Mouse (Mus musculus): ENCODE measurements around the gene Rara. TPM values are rescaled to one million over a fixed set of nuclear protein-coding genes. Genes with fewer than 3 reads are reported as not detected.

Gene Rara
- polyA plus RNA-seq, 1 experiment from 2014 or later = 14.8 TPM

GRCm38 (mm10) chr11:98953835-98954320 is 26.3 kb downstream of the Rara start:
- Histone ChIP-seq H3K4me3 (ENCODE audit: low read depth, low read length) (no peak overlapping the region), H3K36me3 (ENCODE audit: control insufficient read depth, insufficient read depth, low read length) (no peaks in the 10 kb centered on the region), H3K4me2 (peak overlapping the region; percentile 27; the same call in 1 of the 2 replicates), H3K4me1 (ENCODE audit: control insufficient read depth, insufficient read depth, low read length) (peaks cover 26% of the 10 kb centered on the region), H3K9ac (ENCODE audit: low read length) (peak overlapping the region; percentile 9; the same call in 1 of the 2 replicates), H3K27ac (ENCODE audit: low read depth, low read length) (no peak overlapping the region; the same call in 1 of the 2 replicates), H3K27me3 (ENCODE audit: control insufficient read depth, insufficient read depth, low read length) (no peaks in the 10 kb centered on the region), H3K9me3 (ENCODE audit: control insufficient read depth, low read length) (no peaks in the 10 kb centered on the region)
- 31% methylated on average over 13 of the region's 13 CpGs for whole genome bisulfite sequencing
- DNase-seq (ENCODE audit: low spot score, missing footprints) = no peak
- peak; percentile 14; the same call in 1 of the 2 replicates for ATAC-seq (ENCODE audit: low FRiP score)

- peak overlapping the region; percentile 30; the same call in 1 of the 2 replicates for H3K9ac ChIP-seq (ENCODE audit: low read length)
- WGBS = 8% methylated on average over 10 of the region's 10 CpGs
- no peak overlapping the region; the same call in 1 of the 2 replicates for H3K27ac ChIP-seq (ENCODE audit: low read depth, low read length)
- DNase-seq (ENCODE audit: low spot score, missing footprints) = peak; percentile 97
- peak; percentile 70 for ATAC-seq (ENCODE audit: low FRiP score)
- no peaks in the 10 kb centered on the region for H3K9me3 ChIP-seq (ENCODE audit: control insufficient read depth, low read length)
- no peaks in the 10 kb centered on the region for H3K36me3 ChIP-seq (ENCODE audit: control insufficient read depth, insufficient read depth, low read length)
- peaks cover 31% of the 10 kb centered on the region for H3K4me1 ChIP-seq (ENCODE audit: control insufficient read depth, insufficient read depth, low read length)
- H3K4me2 ChIP-seq = peak overlapping the region; percentile 27; the same call in 1 of the 2 replicates
- H3K4me3 ChIP-seq (ENCODE audit: low read depth, low read length) = no peak overlapping the region
- H3K27me3 ChIP-seq (ENCODE audit: control insufficient read depth, insufficient read depth, low read length) = no peaks in the 10 kb centered on the region
Observed at GRCm38 (mm10) chr11:98954373-98954772, 26.8 kb downstream of the Rara start.

- Histone ChIP-seq H3K4me2 (no peak overlapping the region; the same call in 1 of the 2 replicates), H3K27ac (ENCODE audit: low read depth, low read length) (peak overlapping the region; percentile 57; the same call in 1 of the 2 replicates), H3K9ac (ENCODE audit: low read length) (peak overlapping the region; percentile 30; the same call in 1 of the 2 replicates), H3K36me3 (ENCODE audit: control insufficient read depth, insufficient read depth, low read length) (no peaks in the 10 kb centered on the region), H3K4me1 (ENCODE audit: control insufficient read depth, insufficient read depth, low read length) (peaks cover 37% of the 10 kb centered on the region), H3K9me3 (ENCODE audit: control insufficient read depth, low read length) (no peaks in the 10 kb centered on the region), H3K4me3 (ENCODE audit: low read depth, low read length) (no peak overlapping the region), H3K27me3 (ENCODE audit: control insufficient read depth, insufficient read depth, low read length) (no peaks in the 10 kb centered on the region)
- ATAC-seq (ENCODE audit: low FRiP score) (0 out of 2 replicates have a peak, but pooled peaks have one; percentile 29), DNase-seq (ENCODE audit: low spot score, missing footprints) (no peak)
- WGBS = 17% methylated on average over 16 of the region's 17 CpGs
Observed at GRCm38 (mm10) chr11:98954801-98955706, 27.4 kb downstream of the Rara start.

- 37% methylated on average over 7 of the region's 7 CpGs for WGBS
- Histone ChIP-seq H3K36me3 (ENCODE audit: control insufficient read depth, insufficient read depth, low read length) (no peaks in the 10 kb centered on the region), H3K9me3 (ENCODE audit: control insufficient read depth, low read length) (no peaks in the 10 kb centered on the region), H3K27ac (ENCODE audit: low read depth, low read length) (no peak overlapping the region), H3K27me3 (ENCODE audit: control insufficient read depth, insufficient read depth, low read length) (peaks cover 2% of the 10 kb centered on the region; the same call in 1 of the 2 replicates), H3K9ac (ENCODE audit: low read length) (no peak overlapping the region), H3K4me3 (ENCODE audit: low read depth, low read length) (no peak overlapping the region), H3K4me1 (ENCODE audit: control insufficient read depth, insufficient read depth, low read length) (peaks cover 40% of the 10 kb centered on the region), H3K4me2 (no peak overlapping the region)
- ATAC-seq (ENCODE audit: low FRiP score) (no peak), DNase-seq (ENCODE audit: low spot score, missing footprints) (no peak)
Observed at GRCm38 (mm10) chr11:98955707-98956235, 28.2 kb downstream of the Rara start.

GRCm38 (mm10) chr11:98956340-98956739 is 28.7 kb downstream of the Rara start:
- Histone ChIP-seq H3K9ac (ENCODE audit: low read length) (no peak overlapping the region), H3K4me2 (no peak overlapping the region), H3K27me3 (ENCODE audit: control insufficient read depth, insufficient read depth, low read length) (peaks cover 8% of the 10 kb centered on the region), H3K4me1 (ENCODE audit: control insufficient read depth, insufficient read depth, low read length) (peaks cover 46% of the 10 kb centered on the region), H3K9me3 (ENCODE audit: control insufficient read depth, low read length) (no peaks in the 10 kb centered on the region), H3K4me3 (ENCODE audit: low read depth, low read length) (no peak overlapping the region), H3K27ac (ENCODE audit: low read depth, low read length) (no peak overlapping the region), H3K36me3 (ENCODE audit: control insufficient read depth, insufficient read depth, low read length) (no peaks in the 10 kb centered on the region)
- WGBS = 87% methylated on average over 8 of the region's 10 CpGs
- DNase-seq (ENCODE audit: low spot score, missing footprints) (no peak), ATAC-seq (ENCODE audit: low FRiP score) (no peak)

GRCm38 (mm10) chr11:98959437-98960312 is 32.1 kb downstream of the Rara start:
- DNase-seq (ENCODE audit: low spot score, missing footprints) (peak; percentile 92), ATAC-seq (ENCODE audit: low FRiP score) (peak; percentile 46)
- H3K4me1 ChIP-seq (ENCODE audit: control insufficient read depth, insufficient read depth, low read length) = peaks cover 64% of the 10 kb centered on the region
- no peak overlapping the region for H3K27ac ChIP-seq (ENCODE audit: low read depth, low read length)
- H3K4me3 ChIP-seq (ENCODE audit: low read depth, low read length) = peak overlapping the region; percentile 62
- H3K9me3 ChIP-seq (ENCODE audit: control insufficient read depth, low read length) = no peaks in the 10 kb centered on the region
- under 1% methylated on average over 42 of the region's 43 CpGs for WGBS
- peak overlapping the region; percentile 70 for H3K9ac ChIP-seq (ENCODE audit: low read length)
- no peaks in the 10 kb centered on the region for H3K36me3 ChIP-seq (ENCODE audit: control insufficient read depth, insufficient read depth, low read length)
- H3K27me3 ChIP-seq (ENCODE audit: control insufficient read depth, insufficient read depth, low read length) = peaks cover 26% of the 10 kb centered on the region
- H3K4me2 ChIP-seq = peak overlapping the region; percentile 100

GRCm38 (mm10) chr11:98960313-98960906 is 32.8 kb downstream of the Rara start:
- no peaks in the 10 kb centered on the region for H3K36me3 ChIP-seq (ENCODE audit: control insufficient read depth, insufficient read depth, low read length)
- peak overlapping the region; percentile 62 for H3K4me3 ChIP-seq (ENCODE audit: low read depth, low read length)
- peak; percentile 13; the same call in 1 of the 2 replicates for ATAC-seq (ENCODE audit: low FRiP score)
- peak; percentile 96 for DNase-seq (ENCODE audit: low spot score, missing footprints)
- no peak overlapping the region for H3K27ac ChIP-seq (ENCODE audit: low read depth, low read length)
- peaks cover 64% of the 10 kb centered on the region for H3K4me1 ChIP-seq (ENCODE audit: control insufficient read depth, insufficient read depth, low read length)
- WGBS = 0% methylated on average over 46 of the region's 53 CpGs
- peaks cover 26% of the 10 kb centered on the region for H3K27me3 ChIP-seq (ENCODE audit: control insufficient read depth, insufficient read depth, low read length)
- no peaks in the 10 kb centered on the region for H3K9me3 ChIP-seq (ENCODE audit: control insufficient read depth, low read length)
- H3K4me2 ChIP-seq = peak overlapping the region; percentile 100
- H3K9ac ChIP-seq (ENCODE audit: low read length) = peak overlapping the region; percentile 70

GRCm38 (mm10) chr11:98961051-98961592 is 33.5 kb downstream of the Rara start:
- H3K4me1 ChIP-seq (ENCODE audit: control insufficient read depth, insufficient read depth, low read length) = peaks cover 67% of the 10 kb centered on the region
- H3K27me3 ChIP-seq (ENCODE audit: control insufficient read depth, insufficient read depth, low read length) = peaks cover 26% of the 10 kb centered on the region
- H3K4me3 ChIP-seq (ENCODE audit: low read depth, low read length) = peak overlapping the region; percentile 62
- no peaks in the 10 kb centered on the region for H3K9me3 ChIP-seq (ENCODE audit: control insufficient read depth, low read length)
- peak overlapping the region; percentile 100 for H3K4me2 ChIP-seq
- WGBS = under 1% methylated on average over 18 of the region's 18 CpGs
- no peaks in the 10 kb centered on the region for H3K36me3 ChIP-seq (ENCODE audit: control insufficient read depth, insufficient read depth, low read length)
- no peak for ATAC-seq (ENCODE audit: low FRiP score)
- H3K9ac ChIP-seq (ENCODE audit: low read length) = peak overlapping the region; percentile 70
- H3K27ac ChIP-seq (ENCODE audit: low read depth, low read length) = no peak overlapping the region
- DNase-seq (ENCODE audit: low spot score, missing footprints) = peak; percentile 93

Data from midbrain, embryonic 11.5 days (tissue).